Mouse (Mus musculus): Measurements from ENCODE around the gene Kctd3. TPM values are rescaled to one million over a fixed set of nuclear protein-coding genes. Genes with fewer than 3 reads are reported as not detected.

Kctd3 gene
- polyA plus RNA-seq, 1 experiment from 2014 or later, result 54.1 TPM

GRCm38 (mm10) chr1:189015372-189015771 lies 7.7 kb upstream of the Kctd3 start:
- WGBS, result 61% methylated on average over 2 of the region's 2 CpGs
- no peaks in the 10 kb centered on the region for H3K36me3 ChIP-seq (replicated peaks; ENCODE audit: control insufficient read depth, insufficient read depth)
- H3K27ac ChIP-seq, result no peak overlapping the region
- H3K4me2 ChIP-seq (replicated peaks), result no peak overlapping the region
- ATAC-seq (ENCODE audit: low FRiP score) (no peak), DNase-seq (ENCODE audit: low spot score) (no peak)
- H3K27me3 ChIP-seq (ENCODE audit: control insufficient read depth, insufficient read depth, low read length), result no peaks in the 10 kb centered on the region; the same call in 1 of the 2 replicates
- no peaks in the 10 kb centered on the region for H3K9me3 ChIP-seq (ENCODE audit: control insufficient read depth, low read length)
- H3K9ac ChIP-seq, result no peak overlapping the region
- H3K4me1 ChIP-seq (replicated peaks; ENCODE audit: control insufficient read depth, insufficient read depth, low read length), result peaks cover 7% of the 10 kb centered on the region
- no peak overlapping the region for H3K4me3 ChIP-seq (replicated peaks; ENCODE audit: low read length)

DNA sequence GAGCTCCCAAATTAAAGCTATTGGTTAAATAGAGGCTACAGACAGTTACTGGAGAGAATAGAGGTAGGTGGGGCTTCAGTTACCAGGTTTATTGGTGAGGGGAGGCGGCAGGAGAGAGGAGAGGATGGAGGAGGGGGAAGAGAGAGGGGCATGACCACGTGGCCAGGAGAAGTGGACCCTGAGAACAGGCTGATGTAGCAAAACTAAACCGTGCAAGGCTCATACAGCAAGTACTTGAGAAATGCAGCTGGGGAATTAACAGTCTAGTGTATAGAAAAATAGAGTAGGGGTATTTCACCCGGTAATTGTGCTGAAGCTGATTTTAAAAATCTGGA lies 5.9 kb upstream of the Kctd3 start:
- Histone ChIP-seq H3K4me2 (replicated peaks) (peak overlapping the region; percentile 20; the same call in 1 of the 2 replicates), H3K4me1 (replicated peaks; ENCODE audit: control insufficient read depth, insufficient read depth, low read length) (peaks cover 7% of the 10 kb centered on the region), H3K27ac (no peak overlapping the region), H3K27me3 (ENCODE audit: control insufficient read depth, insufficient read depth, low read length) (no peaks in the 10 kb centered on the region; the same call in 1 of the 2 replicates), H3K9me3 (ENCODE audit: control insufficient read depth, low read length) (no peaks in the 10 kb centered on the region), H3K4me3 (replicated peaks; ENCODE audit: low read length) (no peak overlapping the region), H3K36me3 (replicated peaks; ENCODE audit: control insufficient read depth, insufficient read depth) (no peaks in the 10 kb centered on the region), H3K9ac (no peak overlapping the region)
- no peak for ATAC-seq (ENCODE audit: low FRiP score)
- WGBS, result 12% methylated on average over 4 of the region's 4 CpGs
- no peak for DNase-seq (ENCODE audit: low spot score)

DNA sequence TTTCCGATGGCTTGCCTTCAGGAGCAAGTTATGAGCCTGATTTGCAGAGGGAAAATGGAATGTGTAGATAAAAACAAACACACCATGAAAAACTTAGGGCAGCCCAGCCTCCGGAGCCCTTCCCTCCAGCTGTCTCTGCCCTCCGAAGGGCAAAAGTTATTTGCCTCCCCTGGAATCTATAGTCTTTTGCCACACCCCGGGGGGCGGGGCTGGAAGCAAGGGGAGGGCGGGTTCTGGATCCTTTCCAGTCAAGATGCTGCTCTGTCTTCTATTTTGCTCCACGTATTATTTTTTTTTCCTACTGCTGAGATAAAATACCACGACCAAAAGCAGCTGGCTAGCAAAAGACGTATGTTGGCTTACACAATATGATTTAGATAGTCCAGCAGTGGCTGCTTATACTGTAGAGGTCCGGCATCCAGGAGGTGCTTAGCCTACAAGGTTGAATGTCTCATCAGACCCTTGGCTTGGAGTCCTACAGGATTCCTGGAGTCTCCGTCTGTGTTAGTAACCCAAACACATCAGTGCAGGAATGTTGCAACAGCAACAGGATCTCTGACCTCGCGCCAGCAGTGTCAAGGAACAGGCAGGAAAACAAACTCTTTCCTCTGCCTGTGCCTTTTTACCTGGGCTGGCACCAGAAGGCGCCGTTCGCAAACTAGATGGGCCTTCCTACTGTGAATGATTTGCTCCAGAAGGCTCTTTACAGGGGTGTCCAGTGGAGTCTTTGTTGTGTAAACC lies 5.4 kb upstream of the Kctd3 start:
- no peak overlapping the region for H3K9ac ChIP-seq
- no peak overlapping the region for H3K4me3 ChIP-seq (replicated peaks; ENCODE audit: low read length)
- H3K9me3 ChIP-seq (ENCODE audit: control insufficient read depth, low read length), result no peaks in the 10 kb centered on the region
- DNase-seq (ENCODE audit: low spot score) (no peak), ATAC-seq (ENCODE audit: low FRiP score) (no peak)
- H3K27ac ChIP-seq, result no peak overlapping the region
- H3K36me3 ChIP-seq (replicated peaks; ENCODE audit: control insufficient read depth, insufficient read depth), result no peaks in the 10 kb centered on the region
- peaks cover 7% of the 10 kb centered on the region for H3K4me1 ChIP-seq (replicated peaks; ENCODE audit: control insufficient read depth, insufficient read depth, low read length)
- no peaks in the 10 kb centered on the region; the same call in 1 of the 2 replicates for H3K27me3 ChIP-seq (ENCODE audit: control insufficient read depth, insufficient read depth, low read length)
- 7% methylated on average over 16 of the region's 16 CpGs for WGBS
- H3K4me2 ChIP-seq (replicated peaks), result peak overlapping the region; percentile 20; the same call in 1 of the 2 replicates

- H3K36me3 ChIP-seq (replicated peaks; ENCODE audit: control insufficient read depth, insufficient read depth), result no peaks in the 10 kb centered on the region
- no peak overlapping the region for H3K4me3 ChIP-seq (replicated peaks; ENCODE audit: low read length)
- H3K9ac ChIP-seq, result no peak overlapping the region
- H3K4me2 ChIP-seq (replicated peaks), result no peak overlapping the region
- ATAC-seq (ENCODE audit: low FRiP score) (no peak), DNase-seq (ENCODE audit: low spot score) (no peak)
- H3K27ac ChIP-seq, result no peak overlapping the region
- H3K9me3 ChIP-seq (ENCODE audit: control insufficient read depth, low read length), result no peaks in the 10 kb centered on the region
- no peaks in the 10 kb centered on the region; the same call in 1 of the 2 replicates for H3K27me3 ChIP-seq (ENCODE audit: control insufficient read depth, insufficient read depth, low read length)
- peaks cover 21% of the 10 kb centered on the region for H3K4me1 ChIP-seq (replicated peaks; ENCODE audit: control insufficient read depth, insufficient read depth, low read length)
- 98% methylated on average over 4 of the region's 4 CpGs for WGBS
Measured at GRCm38 (mm10) chr1:189010671-189011070, 3.0 kb upstream of the Kctd3 start.

GRCm38 (mm10) chr1:189007980-189008324 lies 311 bp upstream of the Kctd3 start:
- Histone ChIP-seq H3K4me2 (replicated peaks) (peak overlapping the region; percentile 31), H3K27ac (no peak overlapping the region), H3K27me3 (ENCODE audit: control insufficient read depth, insufficient read depth, low read length) (no peaks in the 10 kb centered on the region; the same call in 1 of the 2 replicates), H3K4me1 (replicated peaks; ENCODE audit: control insufficient read depth, insufficient read depth, low read length) (peaks cover 27% of the 10 kb centered on the region), H3K4me3 (replicated peaks; ENCODE audit: low read length) (peak overlapping the region; percentile 96), H3K9ac (no peak overlapping the region), H3K9me3 (ENCODE audit: control insufficient read depth, low read length) (no peaks in the 10 kb centered on the region), H3K36me3 (replicated peaks; ENCODE audit: control insufficient read depth, insufficient read depth) (no peaks in the 10 kb centered on the region)
- DNase-seq (ENCODE audit: low spot score) (no peak), ATAC-seq (ENCODE audit: low FRiP score) (no peak; the same call in 1 of the 2 replicates)
- WGBS, result 49% methylated on average over 7 of the region's 7 CpGs

GRCm38 (mm10) chr1:189006826-189007225 lies 815 bp downstream of the Kctd3 start:
- Histone ChIP-seq H3K27me3 (ENCODE audit: control insufficient read depth, insufficient read depth, low read length) (no peaks in the 10 kb centered on the region), H3K4me1 (replicated peaks; ENCODE audit: control insufficient read depth, insufficient read depth, low read length) (peaks cover 27% of the 10 kb centered on the region), H3K4me2 (replicated peaks) (peak overlapping the region; percentile 97), H3K9ac (peak overlapping the region; percentile 96), H3K4me3 (replicated peaks; ENCODE audit: low read length) (peak overlapping the region; percentile 96), H3K9me3 (ENCODE audit: control insufficient read depth, low read length) (no peaks in the 10 kb centered on the region), H3K36me3 (replicated peaks; ENCODE audit: control insufficient read depth, insufficient read depth) (no peaks in the 10 kb centered on the region), H3K27ac (no peak overlapping the region)
- WGBS, result 2% methylated on average over 7 of the region's 7 CpGs
- ATAC-seq (ENCODE audit: low FRiP score), result no peak
- DNase-seq (ENCODE audit: low spot score), result no peak

DNA sequence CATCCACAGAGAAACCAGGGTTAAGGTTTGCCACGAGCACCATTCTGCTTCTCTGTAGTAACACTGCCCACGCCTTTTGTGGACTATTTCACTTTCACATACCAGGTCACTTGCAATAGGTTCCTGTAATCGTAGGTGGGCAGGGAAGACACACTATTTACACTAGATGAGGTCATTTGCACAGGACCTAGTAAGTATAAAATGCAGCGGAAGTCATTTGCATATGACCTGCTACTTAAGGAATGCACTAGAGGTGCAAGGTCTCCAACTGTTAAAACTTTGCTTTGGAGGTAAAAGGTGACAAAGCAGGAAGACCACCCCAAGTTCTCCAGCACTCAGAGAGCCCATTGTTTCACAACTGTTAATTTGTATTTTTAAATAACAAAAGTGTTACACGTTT lies 1.4 kb downstream of the Kctd3 start:
- peak overlapping the region; percentile 96; the same call in 1 of the 2 replicates for H3K9ac ChIP-seq
- 66% methylated on average over 5 of the region's 5 CpGs for WGBS
- no peaks in the 10 kb centered on the region for H3K9me3 ChIP-seq (ENCODE audit: control insufficient read depth, low read length)
- DNase-seq (ENCODE audit: low spot score) (no peak), ATAC-seq (ENCODE audit: low FRiP score) (no peak)
- H3K4me1 ChIP-seq (replicated peaks; ENCODE audit: control insufficient read depth, insufficient read depth, low read length), result peaks cover 27% of the 10 kb centered on the region
- H3K4me2 ChIP-seq (replicated peaks), result peak overlapping the region; percentile 97
- H3K4me3 ChIP-seq (replicated peaks; ENCODE audit: low read length), result peak overlapping the region; percentile 96
- no peak overlapping the region for H3K27ac ChIP-seq
- no peaks in the 10 kb centered on the region for H3K36me3 ChIP-seq (replicated peaks; ENCODE audit: control insufficient read depth, insufficient read depth)
- no peaks in the 10 kb centered on the region for H3K27me3 ChIP-seq (ENCODE audit: control insufficient read depth, insufficient read depth, low read length)

DNA sequence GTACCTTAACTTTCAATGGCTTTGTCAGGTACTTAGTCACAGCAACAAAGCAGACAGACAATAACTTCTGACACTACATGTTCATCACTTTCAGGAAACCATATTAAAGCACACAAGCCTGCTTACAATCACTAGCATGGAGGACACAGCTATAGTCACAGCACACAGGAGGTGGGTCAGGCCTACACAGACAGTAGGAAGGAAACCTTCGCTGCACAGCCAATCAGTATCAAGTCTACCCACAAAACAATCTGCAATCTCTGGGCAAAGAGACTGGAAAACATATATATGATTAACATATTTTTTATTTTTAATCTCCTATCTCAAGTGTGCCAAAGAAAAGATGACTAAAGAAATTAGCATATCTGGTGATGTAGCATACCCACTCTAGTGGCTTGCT lies 2.9 kb downstream of the Kctd3 start:
- no peak for ATAC-seq (ENCODE audit: low FRiP score)
- no peak overlapping the region for H3K27ac ChIP-seq
- no peak overlapping the region for H3K4me3 ChIP-seq (replicated peaks; ENCODE audit: low read length)
- H3K27me3 ChIP-seq (ENCODE audit: control insufficient read depth, insufficient read depth, low read length), result no peaks in the 10 kb centered on the region
- no peak overlapping the region for H3K4me2 ChIP-seq (replicated peaks)
- peaks cover 27% of the 10 kb centered on the region for H3K4me1 ChIP-seq (replicated peaks; ENCODE audit: control insufficient read depth, insufficient read depth, low read length)
- H3K9ac ChIP-seq, result no peak overlapping the region
- H3K36me3 ChIP-seq (replicated peaks; ENCODE audit: control insufficient read depth, insufficient read depth), result 0 out of 2 replicates have a peak, but pooled peaks cover 2% of the 10 kb centered on the region
- no peaks in the 10 kb centered on the region for H3K9me3 ChIP-seq (ENCODE audit: control insufficient read depth, low read length)
- DNase-seq (ENCODE audit: low spot score), result no peak
- WGBS, result 97% methylated on average over 1 of the region's 1 CpGs

DNA sequence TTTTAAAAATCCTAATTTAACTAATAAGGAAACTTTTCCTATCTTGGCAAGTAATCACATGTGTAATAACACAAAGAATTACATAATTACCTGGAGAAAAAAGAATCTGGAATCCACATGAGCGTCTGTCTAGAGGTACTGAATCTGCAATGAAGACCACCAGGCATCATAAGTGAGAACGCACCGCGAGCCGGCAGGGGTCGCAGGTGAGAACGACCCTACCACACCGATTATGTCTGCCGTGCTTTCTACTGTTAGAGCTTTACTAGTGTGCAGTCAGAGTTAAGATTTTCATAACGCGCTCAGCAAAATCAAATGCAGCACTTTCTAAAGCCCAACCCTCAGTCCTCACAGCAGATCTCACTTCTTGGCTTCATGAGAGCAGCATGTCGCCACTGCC lies 5.8 kb downstream of the Kctd3 start:
- no peak for DNase-seq (ENCODE audit: low spot score)
- H3K27ac ChIP-seq, result no peak overlapping the region
- peaks cover 24% of the 10 kb centered on the region for H3K4me1 ChIP-seq (replicated peaks; ENCODE audit: control insufficient read depth, insufficient read depth, low read length)
- WGBS, result 93% methylated on average over 12 of the region's 12 CpGs
- ATAC-seq (ENCODE audit: low FRiP score), result no peak
- H3K27me3 ChIP-seq (ENCODE audit: control insufficient read depth, insufficient read depth, low read length), result no peaks in the 10 kb centered on the region
- H3K9ac ChIP-seq, result no peak overlapping the region
- peaks cover 27% of the 10 kb centered on the region for H3K36me3 ChIP-seq (replicated peaks; ENCODE audit: control insufficient read depth, insufficient read depth)
- H3K4me2 ChIP-seq (replicated peaks), result no peak overlapping the region
- no peak overlapping the region for H3K4me3 ChIP-seq (replicated peaks; ENCODE audit: low read length)
- H3K9me3 ChIP-seq (ENCODE audit: control insufficient read depth, low read length), result no peaks in the 10 kb centered on the region

Data from hindbrain, embryonic 14.5 days (tissue).